Mouse (Mus musculus) forebrain, embryonic 16.5 days (tissue): Measurements from ENCODE around the gene Thsd7b. TPM values are rescaled to one million over a fixed set of nuclear protein-coding genes. Genes with fewer than 3 reads are reported as not detected.

ENCODE experiments used
- ATAC-seq: fragments of 200-750 bp; cut with Nextera tagmentation; 2 replicates; pipeline ENCODE4 v1.8.0; 2017; ENCODE audit warnings: mild to moderate bottlenecking, moderate library complexity
- H3K27ac ChIP-seq: fragments of 300-500 bp; sonication (generic); 2 replicates; pipeline ENCODE4 v1.5.1; 2014; ENCODE audit warnings: low read length, control low read depth
- H3K27me3 ChIP-seq: fragments of 300-500 bp; sonication (generic); replicated peaks from 2 replicates; pipeline ENCODE4 v1.6.1; 2014; ENCODE audit warnings: low read length; ENCODE audit not compliant: control insufficient read depth, insufficient read depth
- H3K36me3 ChIP-seq: fragments of 300-500 bp; sonication (generic); 2 replicates; pipeline ENCODE4 v1.6.1; 2014; ENCODE audit not compliant: control insufficient read depth, insufficient read depth
- H3K4me1 ChIP-seq: fragments of 300-500 bp; sonication (generic); replicated peaks from 2 replicates; pipeline ENCODE4 v1.6.1; 2014; ENCODE audit warnings: low read length; ENCODE audit not compliant: control insufficient read depth, insufficient read depth
- H3K4me2 ChIP-seq: fragments of 300-500 bp; sonication (generic); 2 replicates; pipeline ENCODE4 v1.6.1; 2014; ENCODE audit warnings: mild to moderate bottlenecking, low read length, control low read depth
- H3K4me3 ChIP-seq: fragments of 300-500 bp; sonication (generic); replicated peaks from 2 replicates; pipeline ENCODE4 v1.5.1; 2014; ENCODE audit warnings: mild to moderate bottlenecking, low read length, control low read depth
- H3K9ac ChIP-seq: fragments of 300-500 bp; sonication (generic); replicated peaks from 2 replicates; pipeline ENCODE4 v1.6.1; 2014; ENCODE audit warnings: low read depth, low read length, control low read depth
- H3K9me3 ChIP-seq: fragments of 300-500 bp; sonication (generic); 2 replicates; pipeline ENCODE4 v1.6.1; 2016; ENCODE audit warnings: low read length; ENCODE audit not compliant: control insufficient read depth
- WGBS: fragments of 180-500 bp; shearing (Covaris S2); extraction: QIAGEN DNeasy Blood & Tissue Kit; methylation state at CpG from one replicate; pipeline ENCODE4 v1.1.7; 2014; 5-methylcytosine and 5-hydroxymethylcytosine counted together
- polyA plus RNA-seq: library from polyadenylated mRNA; unstranded; fragments of >200 nt; fragmentation: Nextera tagmentation; extraction: Ambion mirVana; gene quantifications from 2 replicates; pipeline ENCODE4 v1.2.1, GENCODE M21; 2015

Thsd7b gene
- polyA plus RNA-seq, 1 experiment from 2014 or later, result 9.5 TPM

DNA sequence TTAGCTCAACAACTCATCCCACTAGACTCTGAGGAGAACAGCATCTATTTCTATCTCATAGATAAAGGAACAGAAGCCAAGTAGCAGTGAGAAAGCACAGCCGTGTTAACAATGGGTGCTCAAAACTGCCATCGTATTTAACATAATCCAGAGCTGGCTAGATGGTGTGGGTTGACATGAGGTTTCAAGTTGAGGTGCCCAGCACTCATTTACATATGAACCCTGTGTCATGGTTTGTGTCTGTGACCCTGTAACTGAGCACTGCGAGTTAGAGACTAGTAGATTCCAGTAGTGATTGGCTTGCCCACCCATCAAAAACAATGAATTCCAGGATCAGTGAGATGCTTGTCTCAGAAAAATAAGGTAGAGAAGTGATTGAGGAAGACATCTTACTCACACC is 270.1 kb downstream of the Thsd7b start:
- Histone ChIP-seq H3K4me2 (no peak overlapping the region), H3K9me3 (no peaks in the 10 kb centered on the region), H3K27ac (no peak overlapping the region), H3K4me3 (no peak overlapping the region), H3K4me1 (no peaks in the 10 kb centered on the region), H3K9ac (no peak overlapping the region), H3K27me3 (no peaks in the 10 kb centered on the region), H3K36me3 (no peaks in the 10 kb centered on the region)
- 83% methylated on average over 3 of the region's 3 CpGs for WGBS
- ATAC-seq, result no peak

DNA sequence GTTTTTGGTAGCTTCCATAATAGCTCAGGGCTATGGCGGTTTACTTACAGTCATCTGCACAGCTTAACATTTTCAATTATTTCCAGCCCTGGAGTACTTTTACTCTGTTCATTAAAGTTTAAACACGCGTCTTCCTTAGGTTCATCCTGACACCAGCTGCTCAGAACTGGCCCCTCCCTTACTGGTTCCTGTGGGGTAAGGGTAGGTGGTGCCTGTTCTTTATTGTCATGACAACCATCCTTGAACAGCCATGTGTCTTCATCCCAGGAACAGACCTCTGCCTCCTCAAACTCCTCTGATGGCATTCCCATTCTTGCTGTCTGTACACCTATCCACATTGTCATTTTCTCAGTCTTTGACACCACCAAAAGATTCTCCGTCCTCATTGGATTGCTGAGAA is 285.0 kb downstream of the Thsd7b start:
- 91% methylated on average over 4 of the region's 4 CpGs for WGBS
- H3K27ac ChIP-seq, result no peak overlapping the region
- H3K4me2 ChIP-seq, result no peak overlapping the region
- no peaks in the 10 kb centered on the region for H3K36me3 ChIP-seq
- no peak overlapping the region for H3K9ac ChIP-seq
- no peaks in the 10 kb centered on the region for H3K4me1 ChIP-seq
- ATAC-seq, result no peak
- no peaks in the 10 kb centered on the region for H3K27me3 ChIP-seq
- no peak overlapping the region for H3K4me3 ChIP-seq
- no peaks in the 10 kb centered on the region for H3K9me3 ChIP-seq

DNA sequence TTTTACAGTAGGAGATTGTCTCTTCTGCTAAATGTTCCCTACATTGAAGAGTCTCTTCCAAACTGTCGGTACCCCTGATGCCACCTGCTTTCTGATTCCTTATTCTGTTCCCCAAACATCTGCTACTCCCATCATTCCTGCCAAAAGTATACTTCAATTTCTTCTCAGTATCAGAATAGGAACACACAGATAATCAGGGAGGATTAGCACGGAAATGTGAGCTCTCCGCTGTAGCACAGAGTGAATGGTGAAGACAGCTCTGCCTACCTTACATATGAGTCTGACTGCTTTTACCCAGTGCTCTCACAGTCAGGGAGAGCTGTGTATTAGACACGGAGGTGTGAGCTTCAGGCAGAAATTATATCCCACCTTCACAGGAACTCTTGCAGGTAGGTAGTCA is 286.0 kb downstream of the Thsd7b start:
- Histone ChIP-seq H3K4me1 (no peaks in the 10 kb centered on the region), H3K36me3 (no peaks in the 10 kb centered on the region), H3K4me3 (no peak overlapping the region), H3K4me2 (no peak overlapping the region), H3K9me3 (no peaks in the 10 kb centered on the region), H3K9ac (no peak overlapping the region), H3K27ac (no peak overlapping the region), H3K27me3 (no peaks in the 10 kb centered on the region)
- no peak for ATAC-seq
- WGBS, result 79% methylated on average over 4 of the region's 4 CpGs

DNA sequence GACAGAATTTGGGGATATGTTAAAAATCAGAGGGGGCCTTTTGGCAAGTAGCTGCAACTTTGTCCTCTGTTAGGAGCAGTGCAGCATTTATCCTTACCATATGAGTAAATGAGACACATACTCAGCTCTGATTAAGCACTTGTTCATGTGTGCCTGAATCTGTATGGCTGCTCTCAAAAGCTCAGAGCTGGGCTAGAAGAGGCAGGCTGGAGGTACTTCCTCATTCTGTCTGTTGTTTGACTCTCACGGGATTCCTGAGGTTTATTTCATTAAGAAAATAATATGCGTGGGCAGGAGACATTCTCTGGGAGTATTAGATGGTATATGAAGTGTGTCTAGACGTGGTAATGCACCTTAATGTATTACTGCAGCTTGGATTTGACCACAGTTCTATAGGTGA is 286.7 kb downstream of the Thsd7b start:
- Histone ChIP-seq H3K36me3 (no peaks in the 10 kb centered on the region), H3K27ac (no peak overlapping the region), H3K9me3 (no peaks in the 10 kb centered on the region), H3K9ac (no peak overlapping the region), H3K4me3 (no peak overlapping the region), H3K4me1 (no peaks in the 10 kb centered on the region), H3K27me3 (no peaks in the 10 kb centered on the region), H3K4me2 (no peak overlapping the region)
- no peak for ATAC-seq
- WGBS, result 71% methylated on average over 3 of the region's 3 CpGs

DNA sequence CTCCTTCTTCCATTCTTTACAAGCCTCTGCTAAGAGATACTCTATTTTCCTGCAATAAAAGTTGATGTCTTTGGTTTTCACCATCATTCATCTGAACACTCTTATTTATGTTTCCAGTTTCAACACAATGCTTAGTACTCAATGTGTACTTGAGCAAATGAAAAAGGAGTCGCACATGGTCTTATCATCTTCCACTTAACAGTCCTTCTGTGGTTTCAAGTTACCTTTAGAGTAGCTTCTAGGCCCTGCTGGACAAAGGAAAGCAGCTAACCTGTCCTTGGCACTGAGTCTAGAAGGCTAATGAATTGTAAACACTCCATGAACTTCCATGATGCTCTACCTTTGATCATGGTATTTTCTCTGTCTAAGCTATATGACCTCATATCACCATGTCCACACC is 289.6 kb downstream of the Thsd7b start:
- no peak overlapping the region for H3K9ac ChIP-seq
- no peaks in the 10 kb centered on the region for H3K36me3 ChIP-seq
- H3K9me3 ChIP-seq, result no peaks in the 10 kb centered on the region
- H3K4me3 ChIP-seq, result no peak overlapping the region
- WGBS, result 72% methylated on average over 1 of the region's 1 CpGs
- no peak overlapping the region for H3K4me2 ChIP-seq
- no peak overlapping the region for H3K27ac ChIP-seq
- no peak for ATAC-seq
- no peaks in the 10 kb centered on the region for H3K4me1 ChIP-seq
- no peaks in the 10 kb centered on the region for H3K27me3 ChIP-seq

DNA sequence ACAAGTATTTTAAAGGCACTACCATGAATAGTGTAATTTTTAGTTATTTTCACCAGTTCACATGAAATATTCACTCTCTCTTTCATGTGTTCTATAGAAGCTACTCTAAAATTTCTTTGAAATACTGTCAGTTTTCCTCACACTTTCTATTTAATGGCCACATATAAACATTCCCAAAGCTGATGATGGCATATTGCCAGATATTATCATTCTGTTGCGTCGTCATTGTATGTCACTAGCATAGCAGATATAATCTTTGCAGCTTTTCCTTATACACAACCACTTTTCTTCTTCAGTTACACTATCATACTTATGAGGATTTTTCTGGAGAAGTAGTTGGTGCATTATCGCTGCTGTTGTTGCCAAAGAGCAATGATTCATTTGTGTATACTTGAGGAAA is 297.4 kb downstream of the Thsd7b start:
- no peak for ATAC-seq
- H3K4me3 ChIP-seq, result no peak overlapping the region
- no peak overlapping the region for H3K27ac ChIP-seq
- no peaks in the 10 kb centered on the region for H3K36me3 ChIP-seq
- H3K27me3 ChIP-seq, result no peaks in the 10 kb centered on the region
- H3K9me3 ChIP-seq, result no peaks in the 10 kb centered on the region
- 82% methylated on average over 3 of the region's 3 CpGs for WGBS
- no peak overlapping the region for H3K4me2 ChIP-seq
- H3K4me1 ChIP-seq, result no peaks in the 10 kb centered on the region
- no peak overlapping the region for H3K9ac ChIP-seq

DNA sequence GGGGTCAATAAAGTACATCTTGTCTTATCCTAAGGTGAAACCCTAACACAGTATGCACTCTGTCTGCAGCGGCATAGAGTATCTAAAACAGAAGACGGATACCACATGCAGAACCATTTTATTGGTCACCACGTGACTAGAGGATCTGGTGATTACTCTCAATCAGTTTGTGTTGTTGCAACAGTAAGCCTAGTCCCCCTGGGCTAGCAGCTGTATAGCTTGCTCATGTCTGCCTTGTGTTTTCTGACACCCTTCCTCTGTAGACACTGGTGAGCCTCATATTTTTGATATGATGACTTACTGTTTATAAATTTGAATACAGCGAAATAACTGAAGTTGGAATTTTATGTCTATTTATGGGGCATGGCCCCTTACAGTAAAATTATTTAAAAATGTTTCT is 306.9 kb downstream of the Thsd7b start:
- Histone ChIP-seq H3K36me3 (no peaks in the 10 kb centered on the region), H3K9ac (no peak overlapping the region), H3K4me1 (no peaks in the 10 kb centered on the region; the same call in 1 of the 2 replicates), H3K4me2 (no peak overlapping the region), H3K4me3 (no peak overlapping the region), H3K27me3 (no peaks in the 10 kb centered on the region), H3K9me3 (no peaks in the 10 kb centered on the region), H3K27ac (no peak overlapping the region)
- ATAC-seq, result no peak
- WGBS, result 88% methylated on average over 4 of the region's 4 CpGs

DNA sequence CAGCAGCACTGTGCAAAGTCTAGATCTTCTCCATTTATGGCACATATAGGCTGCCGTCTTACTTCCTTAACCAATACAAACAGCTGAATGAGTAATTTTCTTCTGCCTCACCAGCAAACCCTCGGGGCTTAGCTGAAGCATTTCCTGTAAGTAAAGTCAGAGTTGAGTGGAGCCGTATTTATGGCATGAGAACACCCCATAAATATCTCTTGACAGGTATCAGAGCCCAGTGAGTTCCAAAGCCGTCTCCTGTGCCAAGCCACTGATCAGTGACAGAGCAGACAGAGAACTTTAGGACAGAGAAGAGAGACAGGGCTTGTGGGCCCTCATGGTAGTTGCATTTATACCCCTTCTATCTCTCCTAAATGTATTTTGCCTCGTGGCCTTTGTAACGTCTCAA is 313.5 kb downstream of the Thsd7b start:
- Histone ChIP-seq H3K27me3 (no peaks in the 10 kb centered on the region), H3K4me2 (no peak overlapping the region), H3K36me3 (no peaks in the 10 kb centered on the region), H3K9ac (no peak overlapping the region), H3K27ac (no peak overlapping the region), H3K9me3 (no peaks in the 10 kb centered on the region), H3K4me1 (no peaks in the 10 kb centered on the region), H3K4me3 (no peak overlapping the region)
- ATAC-seq, result no peak
- 88% methylated on average over 6 of the region's 6 CpGs for WGBS

DNA sequence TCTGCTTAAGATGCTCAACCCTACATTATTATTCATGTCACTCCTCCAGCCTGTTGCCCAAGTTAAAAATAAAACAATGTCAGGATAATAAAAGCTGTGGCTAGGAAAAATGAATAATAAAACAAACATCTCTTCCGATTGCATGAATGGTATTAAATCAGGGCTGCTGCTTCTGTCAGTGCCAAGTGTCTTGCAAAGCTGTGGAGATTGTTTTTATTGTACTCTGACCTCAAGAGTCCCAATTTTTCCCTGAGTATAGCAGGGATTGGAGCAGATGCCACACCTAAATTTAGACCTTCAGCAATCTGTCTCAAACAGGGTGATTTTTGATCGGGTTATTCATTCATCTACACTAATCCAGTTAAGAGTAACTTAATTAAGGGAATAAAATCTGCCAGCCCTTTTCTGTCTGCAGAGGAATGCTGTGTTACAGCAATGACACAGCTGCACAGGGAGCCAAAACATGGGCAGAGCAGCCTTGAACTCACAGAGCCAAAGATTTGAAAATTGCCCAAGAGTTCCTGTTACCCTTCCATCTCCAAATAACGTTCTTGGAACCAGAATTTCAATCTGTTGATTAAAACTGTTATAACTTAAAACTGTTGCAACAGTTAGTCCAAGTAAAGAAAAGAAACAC is 316.4 kb downstream of the Thsd7b start:
- Histone ChIP-seq H3K4me3 (no peak overlapping the region), H3K27me3 (no peaks in the 10 kb centered on the region), H3K27ac (no peak overlapping the region), H3K36me3 (no peaks in the 10 kb centered on the region), H3K4me1 (no peaks in the 10 kb centered on the region), H3K4me2 (no peak overlapping the region), H3K9me3 (no peaks in the 10 kb centered on the region), H3K9ac (no peak overlapping the region)
- 41% methylated on average over 3 of the region's 3 CpGs for WGBS
- no peak for ATAC-seq

DNA sequence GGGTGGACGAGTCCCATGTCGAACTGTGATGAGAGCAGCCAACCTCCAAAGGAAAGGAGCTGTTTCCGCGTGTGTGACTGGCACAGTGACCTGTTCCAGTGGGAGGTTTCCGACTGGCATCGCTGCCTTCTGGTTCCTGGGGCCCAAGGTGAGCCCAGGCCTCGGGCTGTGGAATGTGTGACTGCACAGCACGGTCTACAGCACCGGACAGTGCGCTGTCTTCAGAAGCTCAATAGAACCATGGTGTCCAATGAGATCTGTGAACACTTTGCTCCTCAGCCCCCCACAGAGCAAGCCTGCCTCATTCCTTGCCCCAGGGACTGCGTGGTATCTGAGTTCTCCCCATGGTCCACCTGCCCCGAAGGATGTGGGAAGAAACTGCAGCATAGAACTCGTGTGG is 322.3 kb downstream of the Thsd7b start:
- Histone ChIP-seq H3K4me2 (no peak overlapping the region), H3K27me3 (no peaks in the 10 kb centered on the region), H3K4me1 (no peaks in the 10 kb centered on the region), H3K4me3 (no peak overlapping the region), H3K36me3 (no peaks in the 10 kb centered on the region), H3K27ac (no peak overlapping the region), H3K9me3 (no peaks in the 10 kb centered on the region), H3K9ac (no peak overlapping the region)
- ATAC-seq, result no peak
- WGBS, result 89% methylated on average over 13 of the region's 13 CpGs
